Mouse (Mus musculus): Measurements from ENCODE around the gene Hectd2.

- TF ChIP-seq CTCF (IDR thresholded peaks at IDR 0.05; ENCODE audit: low read depth, low read length) (no peak), POLR2A (IDR thresholded peaks at IDR 0.05; ENCODE audit: extremely low read depth, insufficient read depth, low read length) (no peak)
Observed at GRCm38 (mm10) chr19:36575159-36575558, 20.7 kb downstream of the Hectd2 start.

All from liver, adult 2 months (tissue).